Mouse (Mus musculus): ENCODE data around the gene Raph1. TPM values are rescaled to one million over a fixed set of nuclear protein-coding genes. Genes with fewer than 3 reads are reported as not detected.
"Not testable (repeated sequence)": the region's sequence is repeated elsewhere in the genome, so short reads cannot be mapped to it uniquely, and the experiment has no call there.

Gene Raph1
- polyA plus RNA-seq, 1 experiment from 2014 or later = 20.7 TPM

DNA sequence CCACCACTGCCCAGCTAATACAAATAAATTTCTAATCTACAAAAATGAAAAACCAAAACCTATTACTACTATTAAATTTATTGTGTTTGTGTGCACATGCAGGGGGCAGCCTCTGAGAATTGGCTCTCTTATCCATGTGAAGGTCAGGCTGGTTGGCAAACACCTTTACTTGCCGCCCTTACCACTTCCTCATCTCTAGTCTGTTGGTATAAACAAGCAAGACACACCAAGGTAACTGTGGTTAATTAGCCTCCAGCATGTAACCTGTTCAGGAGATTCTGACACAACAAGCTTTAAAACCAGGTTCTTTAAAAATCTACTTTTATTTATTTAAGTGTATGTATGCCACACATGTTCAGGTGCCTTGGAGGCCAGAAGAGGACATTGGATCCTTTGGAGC, 84.0 kb downstream of the Raph1 start:
- Histone ChIP-seq H3K4me2 (ENCODE audit: low read length) (no peak overlapping the region), H3K27ac (ENCODE audit: low read length) (no peak overlapping the region), H3K4me3 (ENCODE audit: low read depth, low read length) (no peak overlapping the region), H3K9me3 (replicated peaks; ENCODE audit: control insufficient read depth, low read length, poor library complexity, severe bottlenecking) (no peaks in the 10 kb centered on the region), H3K4me1 (ENCODE audit: control insufficient read depth, insufficient read depth, low read length) (no peaks in the 10 kb centered on the region), H3K27me3 (ENCODE audit: control insufficient read depth, insufficient read depth, low read depth, low read length) (no peaks in the 10 kb centered on the region), H3K36me3 (ENCODE audit: control insufficient read depth, insufficient read depth, low read length) (peaks cover 14% of the 10 kb centered on the region), H3K9ac (ENCODE audit: low read depth, low read length) (no peak overlapping the region)
- no peak for ATAC-seq
- WGBS = 100% methylated on average over 1 of the region's 1 CpGs

DNA sequence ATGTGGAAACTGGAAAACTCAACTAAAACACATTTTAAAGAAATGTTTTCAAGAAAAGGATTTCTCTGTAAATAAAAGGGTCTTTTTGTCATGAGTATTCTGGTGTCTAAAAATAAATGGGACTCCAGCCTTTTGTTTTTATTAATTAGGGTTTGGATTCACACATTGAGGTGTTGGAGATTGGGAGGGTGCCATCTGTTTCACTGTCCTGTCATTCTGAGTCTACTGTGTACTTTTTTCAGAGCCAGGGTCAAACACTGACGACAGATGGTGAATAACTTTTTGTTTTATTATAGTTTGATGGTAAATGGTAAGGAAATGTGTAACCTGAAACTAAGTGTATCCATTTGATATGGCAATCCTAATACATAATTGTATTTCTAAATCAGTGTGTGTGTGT, 85.3 kb downstream of the Raph1 start:
- no peaks in the 10 kb centered on the region for H3K27me3 ChIP-seq (ENCODE audit: control insufficient read depth, insufficient read depth, low read depth, low read length)

DNA sequence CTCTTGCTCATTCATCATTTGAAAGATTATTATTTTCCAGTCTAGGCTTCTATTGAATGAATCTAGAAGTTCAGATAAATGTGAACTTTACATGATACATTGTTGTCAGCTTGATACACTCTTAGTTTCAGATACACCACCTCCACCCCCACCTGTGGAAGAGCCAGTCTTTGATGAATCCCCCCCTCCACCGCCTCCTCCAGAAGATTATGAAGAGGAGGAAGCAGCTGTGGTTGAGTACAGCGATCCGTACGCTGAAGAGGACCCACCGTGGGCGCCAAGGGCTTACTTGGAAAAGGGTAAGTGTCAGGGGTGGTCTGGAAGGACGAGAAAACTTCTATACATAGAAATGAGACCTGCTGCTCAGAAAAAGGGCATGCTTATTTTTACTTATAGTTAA, 96.4 kb downstream of the Raph1 start:
- Histone ChIP-seq H3K36me3 (ENCODE audit: control insufficient read depth, insufficient read depth, low read length) (peaks cover 3% of the 10 kb centered on the region; the same call in 1 of the 2 replicates), H3K4me2 (ENCODE audit: low read length) (no peak overlapping the region), H3K27me3 (ENCODE audit: control insufficient read depth, insufficient read depth, low read depth, low read length) (no peaks in the 10 kb centered on the region), H3K4me1 (ENCODE audit: control insufficient read depth, insufficient read depth, low read length) (no peaks in the 10 kb centered on the region), H3K4me3 (ENCODE audit: low read depth, low read length) (no peak overlapping the region), H3K9me3 (replicated peaks; ENCODE audit: control insufficient read depth, low read length, poor library complexity, severe bottlenecking) (no peaks in the 10 kb centered on the region), H3K27ac (ENCODE audit: low read length) (no peak overlapping the region), H3K9ac (ENCODE audit: low read depth, low read length) (no peak overlapping the region)
- 91% methylated on average over 7 of the region's 7 CpGs for WGBS
- ATAC-seq = no peak

More for the DNA sequence above, 85.3 kb downstream of the Raph1 start:
- no peak for ATAC-seq
- Histone ChIP-seq H3K27ac (ENCODE audit: low read length) (no peak overlapping the region), H3K9me3 (replicated peaks; ENCODE audit: control insufficient read depth, low read length, poor library complexity, severe bottlenecking) (no peaks in the 10 kb centered on the region), H3K9ac (ENCODE audit: low read depth, low read length) (no peak overlapping the region), H3K4me1 (ENCODE audit: control insufficient read depth, insufficient read depth, low read length) (no peaks in the 10 kb centered on the region), H3K4me3 (ENCODE audit: low read depth, low read length) (no peak overlapping the region), H3K36me3 (ENCODE audit: control insufficient read depth, insufficient read depth, low read length) (peaks cover 11% of the 10 kb centered on the region; the same call in 1 of the 2 replicates), H3K4me2 (ENCODE audit: low read length) (no peak overlapping the region)
- 51% methylated on average over 1 of the region's 1 CpGs for WGBS

DNA sequence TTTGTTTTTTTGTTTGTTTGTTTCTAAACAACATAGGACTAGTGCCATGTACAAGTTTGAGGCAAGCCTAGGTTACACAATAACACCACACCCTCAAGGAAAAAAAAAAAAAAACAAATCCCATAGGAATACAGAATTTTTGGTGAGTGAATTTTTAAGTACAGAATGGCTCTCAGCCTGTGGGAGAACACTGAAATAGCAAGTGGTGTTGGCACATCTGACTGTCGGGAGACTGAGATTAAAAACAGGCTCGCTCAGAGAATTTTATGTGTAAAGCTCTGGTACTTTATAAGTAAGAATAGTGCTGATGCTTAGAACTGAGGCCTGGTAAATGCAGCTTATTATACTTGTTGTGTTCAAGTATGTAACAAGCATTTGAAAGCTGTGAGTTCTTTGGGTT, 97.4 kb downstream of the Raph1 start:
- WGBS = 84% methylated on average over 2 of the region's 2 CpGs
- Histone ChIP-seq H3K4me1 (ENCODE audit: control insufficient read depth, insufficient read depth, low read length) (no peaks in the 10 kb centered on the region), H3K27me3 (ENCODE audit: control insufficient read depth, insufficient read depth, low read depth, low read length) (no peaks in the 10 kb centered on the region), H3K4me3 (ENCODE audit: low read depth, low read length) (no peak overlapping the region), H3K27ac (ENCODE audit: low read length) (no peak overlapping the region), H3K9ac (ENCODE audit: low read depth, low read length) (no peak overlapping the region), H3K36me3 (ENCODE audit: control insufficient read depth, insufficient read depth, low read length) (peaks cover 3% of the 10 kb centered on the region; the same call in 1 of the 2 replicates), H3K9me3 (replicated peaks; ENCODE audit: control insufficient read depth, low read length, poor library complexity, severe bottlenecking) (no peaks in the 10 kb centered on the region), H3K4me2 (ENCODE audit: low read length) (no peak overlapping the region)
- no peak for ATAC-seq

DNA sequence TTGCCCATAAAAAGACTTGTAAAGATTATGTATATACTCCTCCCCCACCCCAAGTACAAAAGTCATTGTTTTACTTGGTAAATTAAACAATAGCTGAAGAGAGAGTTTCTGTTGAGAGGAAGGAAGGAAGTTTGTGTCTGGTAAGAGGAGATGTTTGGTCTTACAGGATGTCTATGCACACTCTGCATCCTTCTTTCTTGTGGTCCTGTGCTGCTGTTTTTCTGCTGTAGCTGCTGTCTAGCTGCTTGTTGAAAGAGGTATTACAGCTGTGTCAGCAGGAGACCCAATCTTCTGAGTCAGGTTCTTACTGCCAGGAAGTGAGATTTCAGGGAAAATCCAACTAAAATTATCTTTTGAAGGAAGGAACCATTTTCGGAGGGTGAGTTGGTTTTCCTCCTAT, 106.3 kb downstream of the Raph1 start:
- ATAC-seq = no peak
- H3K4me3 ChIP-seq (ENCODE audit: low read depth, low read length) = no peak overlapping the region
- no peaks in the 10 kb centered on the region for H3K27me3 ChIP-seq (ENCODE audit: control insufficient read depth, insufficient read depth, low read depth, low read length)
- H3K4me2 ChIP-seq (ENCODE audit: low read length) = no peak overlapping the region
- no peaks in the 10 kb centered on the region for H3K9me3 ChIP-seq (replicated peaks; ENCODE audit: control insufficient read depth, low read length, poor library complexity, severe bottlenecking)
- no peak overlapping the region for H3K9ac ChIP-seq (ENCODE audit: low read depth, low read length)
- no peak overlapping the region for H3K27ac ChIP-seq (ENCODE audit: low read length)
- H3K4me1 ChIP-seq (ENCODE audit: control insufficient read depth, insufficient read depth, low read length) = no peaks in the 10 kb centered on the region
- H3K36me3 ChIP-seq (ENCODE audit: control insufficient read depth, insufficient read depth, low read length) = no peaks in the 10 kb centered on the region
- WGBS = 97% methylated on average over 1 of the region's 1 CpGs

DNA sequence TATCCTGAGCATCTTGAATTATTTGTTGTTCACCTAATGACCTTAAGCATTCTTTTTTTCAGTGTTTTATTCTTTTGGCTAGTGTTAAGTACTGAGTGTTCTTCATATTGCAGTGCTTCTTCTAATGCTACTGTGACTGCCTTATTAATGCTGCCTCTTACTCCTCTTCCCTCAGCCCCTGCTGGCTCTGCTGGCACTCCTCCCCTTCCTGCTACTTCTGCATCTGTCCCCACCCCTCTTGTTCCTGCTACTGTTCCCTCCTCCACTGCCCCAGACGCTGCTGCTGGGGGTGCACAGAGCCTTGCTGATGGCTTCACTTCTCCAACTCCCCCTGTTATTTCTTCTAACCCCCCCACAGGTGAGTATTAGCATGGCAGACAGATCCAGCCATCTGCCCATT, 117.0 kb downstream of the Raph1 start:
- H3K27me3 ChIP-seq (ENCODE audit: control insufficient read depth, insufficient read depth, low read depth, low read length) = no peaks in the 10 kb centered on the region
- H3K27ac ChIP-seq (ENCODE audit: low read length) = no peak overlapping the region
- H3K9ac ChIP-seq (ENCODE audit: low read depth, low read length) = no peak overlapping the region
- no peaks in the 10 kb centered on the region for H3K4me1 ChIP-seq (ENCODE audit: control insufficient read depth, insufficient read depth, low read length)
- H3K4me2 ChIP-seq (ENCODE audit: low read length) = no peak overlapping the region
- H3K4me3 ChIP-seq (ENCODE audit: low read depth, low read length) = no peak overlapping the region
- 45% methylated on average over 1 of the region's 1 CpGs for WGBS
- ATAC-seq = no peak
- H3K9me3 ChIP-seq (replicated peaks; ENCODE audit: control insufficient read depth, low read length, poor library complexity, severe bottlenecking) = no peaks in the 10 kb centered on the region
- peaks cover 15% of the 10 kb centered on the region for H3K36me3 ChIP-seq (ENCODE audit: control insufficient read depth, insufficient read depth, low read length)

DNA sequence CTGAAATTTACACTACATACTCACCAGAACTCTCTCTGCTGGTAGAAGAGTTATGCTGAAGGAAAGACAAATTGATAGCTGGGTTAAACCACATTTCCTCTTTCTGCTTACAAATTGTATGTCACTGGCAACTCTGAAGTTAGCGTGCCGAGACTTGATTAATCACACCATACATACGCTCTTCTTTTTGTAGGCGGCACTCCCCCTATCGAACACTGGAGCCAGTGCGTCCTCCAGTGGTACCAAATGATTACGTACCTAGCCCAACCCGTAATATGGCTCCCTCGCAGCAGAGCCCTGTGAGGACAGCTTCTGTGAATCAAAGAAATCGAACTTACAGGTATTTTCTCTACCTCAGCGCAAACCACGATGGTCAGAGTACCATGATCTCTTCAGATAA, 119.8 kb downstream of the Raph1 start:
- peaks cover 11% of the 10 kb centered on the region for H3K36me3 ChIP-seq (ENCODE audit: control insufficient read depth, insufficient read depth, low read length)
- H3K9me3 ChIP-seq (replicated peaks; ENCODE audit: control insufficient read depth, low read length, poor library complexity, severe bottlenecking) = no peaks in the 10 kb centered on the region
- no peak overlapping the region for H3K9ac ChIP-seq (ENCODE audit: low read depth, low read length)
- WGBS = 87% methylated on average over 12 of the region's 12 CpGs
- H3K27ac ChIP-seq (ENCODE audit: low read length) = no peak overlapping the region
- no peaks in the 10 kb centered on the region for H3K27me3 ChIP-seq (ENCODE audit: control insufficient read depth, insufficient read depth, low read depth, low read length)
- H3K4me2 ChIP-seq (ENCODE audit: low read length) = no peak overlapping the region
- no peak for ATAC-seq
- no peak overlapping the region for H3K4me3 ChIP-seq (ENCODE audit: low read depth, low read length)
- H3K4me1 ChIP-seq (ENCODE audit: control insufficient read depth, insufficient read depth, low read length) = no peaks in the 10 kb centered on the region

DNA sequence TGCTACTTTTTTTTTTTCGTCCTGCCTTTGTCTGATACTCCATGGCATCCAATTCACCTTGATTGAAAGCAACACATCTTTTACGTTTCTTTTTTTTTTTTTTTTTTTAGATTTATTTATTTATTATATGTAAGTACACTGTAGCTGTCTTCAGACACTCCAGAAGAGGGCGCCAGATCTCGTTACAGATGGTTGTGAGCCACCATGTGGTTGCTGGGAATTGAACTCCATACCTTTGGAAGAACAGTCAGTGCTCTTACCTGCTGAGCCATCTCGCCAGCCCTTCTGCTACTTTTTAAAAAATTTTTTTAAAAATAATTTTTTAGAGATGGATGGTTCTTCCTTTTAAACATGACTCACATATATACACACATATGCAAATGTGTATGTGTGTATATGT, 125.5 kb downstream of the Raph1 start:
- not testable (repeated sequence) for ATAC-seq; H3K4me2 ChIP-seq (ENCODE audit: low read length); H3K27me3 ChIP-seq (ENCODE audit: control insufficient read depth, insufficient read depth, low read depth, low read length); H3K9ac ChIP-seq (ENCODE audit: low read depth, low read length); H3K36me3 ChIP-seq (ENCODE audit: control insufficient read depth, insufficient read depth, low read length); H3K4me1 ChIP-seq (ENCODE audit: control insufficient read depth, insufficient read depth, low read length); H3K4me3 ChIP-seq (ENCODE audit: low read depth, low read length); H3K27ac ChIP-seq (ENCODE audit: low read length); H3K9me3 ChIP-seq (replicated peaks; ENCODE audit: control insufficient read depth, low read length, poor library complexity, severe bottlenecking)
- WGBS = 79% methylated on average over 5 of the region's 5 CpGs

DNA sequence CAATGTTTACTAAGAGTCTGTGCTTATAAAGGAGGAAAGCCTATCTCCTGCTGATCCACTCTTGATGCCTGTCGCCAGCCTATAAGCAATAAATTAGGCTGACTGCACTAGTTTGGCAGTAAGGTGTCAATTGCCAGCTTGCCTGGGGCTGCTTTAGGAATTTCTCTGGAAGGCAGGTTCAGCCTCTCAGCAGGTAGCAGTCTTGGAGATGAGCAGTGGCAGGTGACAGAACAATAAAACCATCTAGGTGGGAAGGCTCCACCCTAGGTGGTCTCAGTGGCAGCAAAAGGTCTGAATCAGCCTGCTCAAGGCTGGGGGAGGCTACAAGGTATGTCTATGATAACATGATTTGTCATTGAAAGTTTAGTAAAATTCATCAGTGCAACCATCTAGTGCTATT, 134.4 kb downstream of the Raph1 start:
- WGBS = 18% methylated on average over 1 of the region's 1 CpGs
- no peak overlapping the region for H3K4me2 ChIP-seq (ENCODE audit: low read length)

More for the DNA sequence above, 134.4 kb downstream of the Raph1 start:
- Histone ChIP-seq H3K9ac (ENCODE audit: low read depth, low read length) (no peak overlapping the region), H3K27ac (ENCODE audit: low read length) (0 out of 2 replicates have a peak overlapping the region, but pooled peaks have one; percentile 11), H3K4me1 (ENCODE audit: control insufficient read depth, insufficient read depth, low read length) (no peaks in the 10 kb centered on the region), H3K27me3 (ENCODE audit: control insufficient read depth, insufficient read depth, low read depth, low read length) (no peaks in the 10 kb centered on the region), H3K36me3 (ENCODE audit: control insufficient read depth, insufficient read depth, low read length) (0 out of 2 replicates have a peak, but pooled peaks cover 6% of the 10 kb centered on the region), H3K9me3 (replicated peaks; ENCODE audit: control insufficient read depth, low read length, poor library complexity, severe bottlenecking) (no peaks in the 10 kb centered on the region), H3K4me3 (ENCODE audit: low read depth, low read length) (no peak overlapping the region)
- no peak for ATAC-seq

Measured in midbrain, embryonic 16.5 days (tissue).